Mouse (Mus musculus): ENCODE results near the gene Nxf1. TPM values are rescaled to one million over a fixed set of nuclear protein-coding genes. Genes with fewer than 3 reads are reported as not detected.
A peak's percentile ranks its signal among the peaks of the same experiment; 100 is the strongest.

Nxf1 gene
- polyA plus RNA-seq, 1 experiment, result 183 TPM

- no peaks in the 10 kb centered on the region; the same call in 1 of the 2 replicates for H3K4me1 ChIP-seq (ENCODE audit: control insufficient read depth, insufficient read depth, low read length)
- peak within 1 kb of the TSS; percentile 76 for H3K4me3 ChIP-seq (ENCODE audit: insufficient read depth, low read length)
- peak; percentile 51 for TF ChIP-seq POLR2A (IDR thresholded peaks at IDR 0.05; ENCODE audit: low read depth, low read length)
- TF ChIP-seq CTCF (IDR thresholded peaks at IDR 0.05; ENCODE audit: borderline replicate concordance, insufficient read depth, low read length), result no peak
- no peak within 1 kb of the TSS for H3K27ac ChIP-seq (ENCODE audit: insufficient read depth, low read length)
Observed at GRCm38 (mm10) chr19:8786008-8786781, 29.3 kb downstream of the Nxf1 start, which contains the start of gene Taf6l. Gene Taf6l (minus strand): TSS chr19:8786417.

DNA sequence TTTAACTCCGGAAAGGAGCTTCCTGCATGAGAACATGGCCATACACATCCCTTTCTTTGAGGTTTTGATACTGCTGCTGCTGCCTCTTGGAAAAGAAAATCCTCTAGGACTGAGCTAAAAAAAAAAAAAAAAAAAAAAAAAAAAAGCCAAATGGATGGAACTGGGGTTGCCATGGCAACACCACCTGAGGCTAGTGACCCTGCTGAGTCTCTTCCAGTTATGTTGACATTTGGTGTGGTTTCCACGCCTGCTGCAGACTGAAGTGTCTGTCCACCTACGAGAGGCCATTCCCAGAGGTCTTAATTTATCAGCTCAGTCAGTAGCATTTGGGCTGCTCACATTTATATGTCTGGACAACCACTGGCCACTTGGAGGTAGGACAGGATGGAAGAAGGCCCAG is 31.6 kb downstream of the Nxf1 start:
- H3K4me3 ChIP-seq (ENCODE audit: insufficient read depth, low read length), result no peak overlapping the region
- TF ChIP-seq POLR2A (IDR thresholded peaks at IDR 0.05; ENCODE audit: low read depth, low read length), result no peak
- TF ChIP-seq CTCF (IDR thresholded peaks at IDR 0.05; ENCODE audit: borderline replicate concordance, insufficient read depth, low read length), result no peak
- no peak overlapping the region for H3K27ac ChIP-seq (ENCODE audit: insufficient read depth, low read length)
- H3K4me1 ChIP-seq (ENCODE audit: control insufficient read depth, insufficient read depth, low read length), result no peaks in the 10 kb centered on the region; the same call in 1 of the 2 replicates

DNA sequence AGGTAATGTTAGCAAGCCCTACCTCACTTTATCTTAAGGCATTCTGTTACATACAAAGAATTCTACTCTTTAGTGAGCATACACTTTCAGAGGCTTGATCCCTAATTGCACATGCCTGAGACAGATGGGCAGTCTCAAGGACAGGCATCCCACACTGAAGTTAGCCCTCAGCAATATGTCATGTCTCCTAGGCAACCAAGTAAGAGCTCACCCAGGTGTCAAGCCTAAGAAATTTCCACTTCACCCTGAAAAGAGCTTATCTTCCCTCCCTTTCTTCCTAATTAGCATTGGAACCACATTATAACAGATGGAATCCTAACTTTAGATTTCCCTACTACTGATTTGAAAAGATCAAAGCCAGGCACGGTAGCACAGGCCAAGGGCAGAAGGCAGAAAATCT is 32.3 kb downstream of the Nxf1 start:
- TF ChIP-seq POLR2A (IDR thresholded peaks at IDR 0.05; ENCODE audit: low read depth, low read length), result no peak
- no peak for TF ChIP-seq CTCF (IDR thresholded peaks at IDR 0.05; ENCODE audit: borderline replicate concordance, insufficient read depth, low read length)
- Histone ChIP-seq H3K4me3 (ENCODE audit: insufficient read depth, low read length) (no peak overlapping the region), H3K4me1 (ENCODE audit: control insufficient read depth, insufficient read depth, low read length) (no peaks in the 10 kb centered on the region; the same call in 1 of the 2 replicates), H3K27ac (ENCODE audit: insufficient read depth, low read length) (no peak overlapping the region)

DNA sequence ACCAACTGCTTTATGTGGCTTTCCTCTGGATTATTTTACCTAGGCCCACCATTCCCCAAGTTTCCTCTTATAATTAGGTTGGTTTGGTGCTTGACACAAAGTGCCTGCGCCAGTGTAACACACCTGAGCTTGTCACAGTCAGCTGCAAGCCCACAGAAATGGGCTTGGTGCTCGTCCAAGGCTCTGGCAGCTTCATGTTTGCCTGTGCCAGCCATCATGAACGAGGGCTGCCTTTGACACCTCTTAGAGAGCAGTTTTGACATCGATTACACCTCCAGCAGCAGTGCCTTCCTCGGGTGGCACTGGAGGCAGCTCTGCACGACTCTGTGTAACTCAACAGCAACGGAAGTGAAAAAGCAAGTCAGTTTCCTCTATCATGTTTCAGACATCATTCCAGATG is 33.3 kb downstream of the Nxf1 start:
- Histone ChIP-seq H3K27ac (ENCODE audit: insufficient read depth, low read length) (no peak overlapping the region), H3K4me3 (ENCODE audit: insufficient read depth, low read length) (no peak overlapping the region), H3K4me1 (ENCODE audit: control insufficient read depth, insufficient read depth, low read length) (no peaks in the 10 kb centered on the region; the same call in 1 of the 2 replicates)
- TF ChIP-seq POLR2A (IDR thresholded peaks at IDR 0.05; ENCODE audit: low read depth, low read length) (no peak), CTCF (IDR thresholded peaks at IDR 0.05; ENCODE audit: borderline replicate concordance, insufficient read depth, low read length) (no peak)

GRCm38 (mm10) chr19:8798264-8798946 is 41.5 kb downstream of the Nxf1 start, which contains the start of gene Polr2g:
Gene Polr2g (minus strand): TSS chr19:8798577.
- H3K27ac ChIP-seq (ENCODE audit: insufficient read depth, low read length), result no peak within 1 kb of the TSS; the same call in 1 of the 2 replicates
- H3K4me3 ChIP-seq (ENCODE audit: insufficient read depth, low read length), result peak within 1 kb of the TSS; percentile 92
- TF ChIP-seq POLR2A (IDR thresholded peaks at IDR 0.05; ENCODE audit: low read depth, low read length) (peak; percentile 86), CTCF (IDR thresholded peaks at IDR 0.05; ENCODE audit: borderline replicate concordance, insufficient read depth, low read length) (no peak)
- peaks cover 3% of the 10 kb centered on the region for H3K4me1 ChIP-seq (ENCODE audit: control insufficient read depth, insufficient read depth, low read length)

DNA sequence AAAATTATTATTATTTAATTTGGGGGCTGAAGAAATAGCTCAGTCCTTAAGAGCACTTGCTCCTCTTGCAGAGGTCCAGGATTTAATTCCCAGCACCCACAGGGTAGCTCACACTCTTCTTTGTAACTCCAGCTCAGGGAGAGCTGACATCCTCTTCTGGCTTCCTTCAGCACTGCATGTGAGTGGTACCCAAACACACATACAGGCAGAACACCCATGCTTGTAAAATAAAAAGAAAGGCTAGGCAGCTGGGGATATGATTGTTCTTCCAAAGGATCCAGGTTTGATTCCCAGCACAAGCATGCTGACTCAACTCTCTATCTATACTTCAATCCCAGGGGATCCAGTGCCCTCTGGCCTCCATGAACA is 42.1 kb downstream of the Nxf1 start:
- Histone ChIP-seq H3K4me1 (ENCODE audit: control insufficient read depth, insufficient read depth, low read length) (peaks cover 3% of the 10 kb centered on the region), H3K4me3 (ENCODE audit: insufficient read depth, low read length) (no peak overlapping the region), H3K27ac (ENCODE audit: insufficient read depth, low read length) (no peak overlapping the region)
- TF ChIP-seq CTCF (IDR thresholded peaks at IDR 0.05; ENCODE audit: borderline replicate concordance, insufficient read depth, low read length) (no peak), POLR2A (IDR thresholded peaks at IDR 0.05; ENCODE audit: low read depth, low read length) (no peak)

DNA sequence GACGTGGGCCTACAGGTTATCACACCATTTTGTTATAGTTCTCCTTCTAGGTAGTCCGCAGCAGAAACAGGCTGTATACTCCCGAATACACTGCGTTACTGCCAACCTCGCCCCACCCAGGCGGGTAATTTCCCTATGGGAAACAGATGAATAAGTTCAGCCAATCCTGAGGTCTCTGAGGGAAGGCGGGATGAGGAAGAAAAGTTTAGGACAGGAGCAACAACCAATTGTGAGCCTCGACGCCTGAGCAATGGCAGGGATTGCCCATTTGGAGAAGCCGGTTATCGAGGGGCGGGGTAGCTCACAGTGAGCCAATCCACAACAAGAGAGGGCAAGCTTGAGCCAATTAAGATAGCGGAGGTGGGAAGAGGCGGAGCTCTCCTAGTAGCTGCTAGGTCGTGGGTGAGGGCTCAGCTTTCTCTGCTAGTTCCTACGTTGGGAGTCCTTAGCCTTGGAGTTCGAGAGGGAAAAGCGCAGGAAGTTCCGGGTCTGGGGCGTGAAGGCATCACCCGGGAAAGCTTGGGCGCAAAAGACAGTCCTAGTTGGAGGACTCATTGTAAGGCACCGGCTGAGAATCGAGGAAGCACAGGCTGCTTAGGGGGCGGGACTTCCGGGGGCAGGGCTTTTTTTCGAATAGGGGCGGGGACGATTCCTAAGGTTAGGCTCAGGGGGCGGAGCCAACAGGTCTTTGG is 45.4 kb downstream of the Nxf1 start, which contains the start of gene Zbtb3:
Gene Zbtb3, plus strand, starts transcription at position 426 of the 692 bp plus-strand sequence.
- Histone ChIP-seq H3K4me3 (ENCODE audit: insufficient read depth, low read length) (peak within 1 kb of the TSS; percentile 76), H3K27ac (ENCODE audit: insufficient read depth, low read length) (peak within 1 kb of the TSS; percentile 63), H3K4me1 (ENCODE audit: control insufficient read depth, insufficient read depth, low read length) (no peaks in the 10 kb centered on the region; the same call in 1 of the 2 replicates)
- no peak for TF ChIP-seq CTCF (IDR thresholded peaks at IDR 0.05; ENCODE audit: borderline replicate concordance, insufficient read depth, low read length)
- TF ChIP-seq POLR2A (IDR thresholded peaks at IDR 0.05; ENCODE audit: low read depth, low read length), result peak; percentile 87

DNA sequence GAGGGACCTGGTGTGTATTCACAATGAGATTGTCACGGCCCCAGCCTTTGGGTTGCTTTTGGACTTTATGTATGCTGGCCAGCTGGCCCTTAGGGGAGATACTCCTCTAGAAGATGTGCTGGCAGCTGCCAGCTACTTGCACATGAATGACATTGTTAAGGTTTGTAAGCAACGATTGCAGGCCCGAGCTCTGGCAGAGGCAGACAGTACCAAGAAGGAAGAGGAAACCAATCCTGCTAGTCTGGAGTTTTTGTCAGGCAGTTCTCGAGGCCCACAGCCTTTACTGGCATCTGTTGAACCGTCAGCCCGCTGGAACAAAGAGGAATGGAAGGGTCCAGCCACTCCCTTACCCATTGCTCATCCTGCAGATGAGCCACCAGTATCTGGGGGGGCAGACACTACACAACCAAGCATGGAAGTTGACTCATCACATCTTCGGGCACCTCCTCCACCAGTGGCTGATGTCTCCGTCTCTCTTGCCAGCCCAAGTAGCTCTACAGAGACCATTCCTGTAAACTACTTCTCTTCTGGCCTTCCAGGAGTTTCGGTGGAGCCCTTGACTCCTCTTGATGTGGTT is 46.4 kb downstream of the Nxf1 start:
- Histone ChIP-seq H3K4me3 (ENCODE audit: insufficient read depth, low read length) (no peak overlapping the region), H3K27ac (ENCODE audit: insufficient read depth, low read length) (no peak overlapping the region), H3K4me1 (ENCODE audit: control insufficient read depth, insufficient read depth, low read length) (no peaks in the 10 kb centered on the region)
- no peak for TF ChIP-seq CTCF (IDR thresholded peaks at IDR 0.05; ENCODE audit: borderline replicate concordance, insufficient read depth, low read length)
- no peak for TF ChIP-seq POLR2A (IDR thresholded peaks at IDR 0.05; ENCODE audit: low read depth, low read length)

Data from embryonic fibroblast, embryonic 13.5 days (primary cell).